Mouse (Mus musculus): ENCODE measurements around the gene Sparc. TPM values are rescaled to one million over a fixed set of nuclear protein-coding genes. Genes with fewer than 3 reads are reported as not detected.

Gene Sparc
- polyA plus RNA-seq, 1 experiment from 2014 or later, result 272 TPM

DNA sequence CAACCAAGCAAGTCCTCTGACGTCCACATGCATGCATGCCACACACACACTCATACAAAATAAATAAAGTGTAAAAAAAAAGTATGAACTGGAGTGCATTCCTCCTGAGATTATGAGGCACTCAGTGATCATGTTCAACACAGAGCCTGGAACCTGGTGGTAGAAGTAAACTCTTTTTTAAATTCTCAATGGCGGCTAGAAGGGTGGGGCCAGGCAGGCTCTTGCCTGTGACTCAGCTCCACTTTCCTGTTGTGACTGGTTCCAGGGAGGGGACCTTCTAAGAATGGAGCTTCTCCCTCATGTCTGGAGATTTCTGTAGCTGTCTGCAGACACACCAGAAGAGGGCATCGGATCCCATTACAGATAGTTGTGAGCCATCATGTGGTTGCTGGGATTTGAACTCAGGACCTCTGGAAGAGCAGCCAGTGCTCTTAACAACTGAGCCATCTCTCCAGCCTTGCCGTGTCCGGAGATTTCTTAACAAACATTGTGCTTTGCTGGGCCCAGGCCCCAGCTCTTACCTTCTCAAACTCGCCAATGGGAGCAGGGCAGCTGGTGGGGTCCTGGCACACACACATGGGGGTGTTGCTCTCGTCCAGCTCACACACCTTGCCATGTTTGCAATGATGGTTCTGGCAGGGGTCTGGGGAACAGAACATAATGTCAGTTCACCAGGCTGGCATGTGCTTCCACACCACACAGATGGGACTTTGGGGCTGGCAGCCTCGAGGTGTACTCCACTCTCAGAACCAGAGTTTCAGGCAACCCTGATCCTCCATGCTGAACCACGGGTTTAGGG lies 18.1 kb downstream of the Sparc start:
- WGBS (ENCODE audit: insufficient replicate concordance), result 65% methylated on average over 9 of the region's 9 CpGs
- peak overlapping the region; percentile 12; the same call in 1 of the 2 replicates for H3K27ac ChIP-seq (ENCODE audit: low read depth)
- H3K9me3 ChIP-seq (ENCODE audit: low read length), result no peaks in the 10 kb centered on the region
- H3K27me3 ChIP-seq (ENCODE audit: insufficient read depth, low read length), result no peaks in the 10 kb centered on the region
- no peaks in the 10 kb centered on the region for H3K4me1 ChIP-seq (ENCODE audit: insufficient read depth)
- H3K4me2 ChIP-seq (ENCODE audit: low read depth, low read length), result no peak overlapping the region
- no peak overlapping the region for H3K9ac ChIP-seq (replicated peaks)
- TF ChIP-seq EP300 (IDR thresholded peaks at IDR 0.05; ENCODE audit: low read depth) (no peak), CTCF (IDR thresholded peaks at IDR 0.05; ENCODE audit: low read depth) (no peak)
- ATAC-seq (no peak), DNase-seq (no peak)
- H3K4me3 ChIP-seq (ENCODE audit: low read depth, low read length), result no peak overlapping the region
- H3K36me3 ChIP-seq (replicated peaks; ENCODE audit: insufficient read depth, low read length), result no peaks in the 10 kb centered on the region

DNA sequence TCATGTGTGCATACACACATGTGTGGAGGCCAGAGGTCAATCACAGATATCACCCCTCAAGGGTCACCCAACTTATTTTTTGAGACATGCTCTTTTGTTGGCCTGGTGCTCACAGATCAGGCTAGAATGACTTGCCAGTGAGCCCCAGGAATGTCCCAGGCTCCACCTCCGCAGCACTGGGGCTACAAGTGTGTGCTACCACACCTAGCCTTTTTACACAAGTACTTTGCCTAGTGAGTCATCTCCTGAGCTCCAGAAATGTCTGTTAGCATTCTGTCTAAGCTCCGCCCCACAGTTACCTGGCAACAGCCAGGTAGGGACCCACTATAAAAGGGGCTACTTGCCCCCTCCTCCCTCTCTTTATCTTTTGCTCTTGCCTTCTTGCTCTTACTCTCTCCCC lies 22.1 kb downstream of the Sparc start:
- TF ChIP-seq EP300 (IDR thresholded peaks at IDR 0.05; ENCODE audit: low read depth) (no peak), CTCF (IDR thresholded peaks at IDR 0.05; ENCODE audit: low read depth) (no peak)
- Histone ChIP-seq H3K36me3 (replicated peaks; ENCODE audit: insufficient read depth, low read length) (no peaks in the 10 kb centered on the region), H3K27ac (ENCODE audit: low read depth) (no peak overlapping the region), H3K4me2 (ENCODE audit: low read depth, low read length) (no peak overlapping the region), H3K9me3 (ENCODE audit: low read length) (no peaks in the 10 kb centered on the region), H3K4me3 (ENCODE audit: low read depth, low read length) (no peak overlapping the region), H3K27me3 (ENCODE audit: insufficient read depth, low read length) (no peaks in the 10 kb centered on the region), H3K4me1 (ENCODE audit: insufficient read depth) (no peaks in the 10 kb centered on the region), H3K9ac (replicated peaks) (no peak overlapping the region)
- no peak for DNase-seq
- 94% methylated on average over 2 of the region's 2 CpGs for WGBS (ENCODE audit: insufficient replicate concordance)
- ATAC-seq, result no peak

DNA sequence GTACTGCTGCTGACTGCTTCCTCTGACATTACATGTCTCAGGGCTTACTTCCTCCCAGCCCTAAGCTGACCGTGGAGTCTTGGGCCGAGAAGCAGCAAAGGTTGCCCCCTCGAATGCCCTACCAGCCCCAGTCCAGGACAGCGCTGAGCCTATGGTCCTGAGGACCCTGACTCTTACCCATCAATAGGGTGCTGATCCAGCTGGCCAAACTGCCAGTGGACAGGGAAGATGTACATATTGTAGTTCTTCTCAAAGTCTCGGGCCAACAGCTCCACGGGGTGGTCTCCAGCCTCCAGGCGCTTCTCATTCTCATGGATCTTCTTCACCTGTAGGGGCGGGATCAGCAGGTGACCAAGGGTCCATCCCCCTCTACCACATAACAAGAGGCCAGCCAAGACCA lies 24.6 kb downstream of the Sparc start:
- Histone ChIP-seq H3K9ac (replicated peaks) (no peak overlapping the region), H3K4me1 (ENCODE audit: insufficient read depth) (no peaks in the 10 kb centered on the region), H3K4me2 (ENCODE audit: low read depth, low read length) (no peak overlapping the region), H3K4me3 (ENCODE audit: low read depth, low read length) (no peak overlapping the region), H3K27ac (ENCODE audit: low read depth) (no peak overlapping the region), H3K36me3 (replicated peaks; ENCODE audit: insufficient read depth, low read length) (no peaks in the 10 kb centered on the region), H3K9me3 (ENCODE audit: low read length) (no peaks in the 10 kb centered on the region), H3K27me3 (ENCODE audit: insufficient read depth, low read length) (no peaks in the 10 kb centered on the region)
- TF ChIP-seq CTCF (IDR thresholded peaks at IDR 0.05; ENCODE audit: low read depth) (no peak), EP300 (IDR thresholded peaks at IDR 0.05; ENCODE audit: low read depth) (no peak)
- WGBS (ENCODE audit: insufficient replicate concordance), result 71% methylated on average over 8 of the region's 8 CpGs
- no peak for ATAC-seq
- no peak for DNase-seq

DNA sequence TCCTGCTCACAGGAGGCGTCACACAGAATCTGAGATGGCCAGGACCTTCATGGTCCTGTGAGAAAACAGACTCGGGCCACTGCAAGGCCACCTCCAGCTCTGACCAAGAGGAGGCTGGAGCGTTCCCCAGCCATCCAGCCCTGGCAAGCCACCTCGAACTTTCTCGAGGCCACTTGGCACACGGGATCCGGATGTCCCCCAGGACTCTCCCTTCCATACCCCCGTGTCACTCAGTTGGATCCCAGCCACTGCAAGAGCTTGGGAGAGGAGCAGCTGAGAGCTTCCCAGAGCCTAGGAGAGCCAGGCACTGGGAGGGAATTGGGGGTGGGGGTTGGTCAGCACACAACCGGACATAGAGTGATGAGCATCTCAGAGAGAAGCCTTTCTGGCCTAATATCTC lies 25.5 kb downstream of the Sparc start:
- 74% methylated on average over 9 of the region's 9 CpGs for WGBS (ENCODE audit: insufficient replicate concordance)
- Histone ChIP-seq H3K27me3 (ENCODE audit: insufficient read depth, low read length) (no peaks in the 10 kb centered on the region), H3K36me3 (replicated peaks; ENCODE audit: insufficient read depth, low read length) (no peaks in the 10 kb centered on the region), H3K4me2 (ENCODE audit: low read depth, low read length) (no peak overlapping the region), H3K4me1 (ENCODE audit: insufficient read depth) (no peaks in the 10 kb centered on the region), H3K4me3 (ENCODE audit: low read depth, low read length) (no peak overlapping the region), H3K27ac (ENCODE audit: low read depth) (no peak overlapping the region), H3K9me3 (ENCODE audit: low read length) (no peaks in the 10 kb centered on the region), H3K9ac (replicated peaks) (no peak overlapping the region)
- TF ChIP-seq CTCF (IDR thresholded peaks at IDR 0.05; ENCODE audit: low read depth) (no peak), EP300 (IDR thresholded peaks at IDR 0.05; ENCODE audit: low read depth) (no peak)
- no peak for ATAC-seq
- DNase-seq, result no peak

DNA sequence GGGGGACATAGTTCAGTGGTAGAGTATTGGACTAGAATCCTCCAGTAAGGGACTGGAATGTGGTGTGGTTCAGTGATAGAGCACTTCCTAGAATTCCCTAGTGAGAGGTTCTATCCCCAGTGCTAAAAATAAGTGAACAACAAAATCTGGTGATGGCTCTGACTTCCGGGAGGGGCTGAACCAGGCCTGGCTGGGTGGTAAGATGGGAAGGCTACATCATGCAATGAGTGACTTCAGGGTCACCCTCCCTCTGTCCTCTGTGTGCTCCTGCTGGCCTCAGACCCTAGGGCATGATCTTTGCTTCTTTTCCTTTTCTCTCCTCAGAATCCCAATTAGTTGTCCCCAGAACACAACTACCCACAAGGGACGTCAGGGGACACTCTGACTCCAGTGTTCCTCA lies 25.9 kb downstream of the Sparc start:
- WGBS (ENCODE audit: insufficient replicate concordance), result 57% methylated on average over 2 of the region's 2 CpGs
- no peaks in the 10 kb centered on the region for H3K9me3 ChIP-seq (ENCODE audit: low read length)
- H3K4me2 ChIP-seq (ENCODE audit: low read depth, low read length), result no peak overlapping the region
- no peak overlapping the region for H3K9ac ChIP-seq (replicated peaks)
- no peaks in the 10 kb centered on the region for H3K4me1 ChIP-seq (ENCODE audit: insufficient read depth)
- no peaks in the 10 kb centered on the region for H3K36me3 ChIP-seq (replicated peaks; ENCODE audit: insufficient read depth, low read length)
- H3K27me3 ChIP-seq (ENCODE audit: insufficient read depth, low read length), result no peaks in the 10 kb centered on the region
- DNase-seq (no peak), ATAC-seq (no peak)
- H3K27ac ChIP-seq (ENCODE audit: low read depth), result no peak overlapping the region
- no peak overlapping the region for H3K4me3 ChIP-seq (ENCODE audit: low read depth, low read length)
- TF ChIP-seq CTCF (IDR thresholded peaks at IDR 0.05; ENCODE audit: low read depth) (no peak), EP300 (IDR thresholded peaks at IDR 0.05; ENCODE audit: low read depth) (no peak)

DNA sequence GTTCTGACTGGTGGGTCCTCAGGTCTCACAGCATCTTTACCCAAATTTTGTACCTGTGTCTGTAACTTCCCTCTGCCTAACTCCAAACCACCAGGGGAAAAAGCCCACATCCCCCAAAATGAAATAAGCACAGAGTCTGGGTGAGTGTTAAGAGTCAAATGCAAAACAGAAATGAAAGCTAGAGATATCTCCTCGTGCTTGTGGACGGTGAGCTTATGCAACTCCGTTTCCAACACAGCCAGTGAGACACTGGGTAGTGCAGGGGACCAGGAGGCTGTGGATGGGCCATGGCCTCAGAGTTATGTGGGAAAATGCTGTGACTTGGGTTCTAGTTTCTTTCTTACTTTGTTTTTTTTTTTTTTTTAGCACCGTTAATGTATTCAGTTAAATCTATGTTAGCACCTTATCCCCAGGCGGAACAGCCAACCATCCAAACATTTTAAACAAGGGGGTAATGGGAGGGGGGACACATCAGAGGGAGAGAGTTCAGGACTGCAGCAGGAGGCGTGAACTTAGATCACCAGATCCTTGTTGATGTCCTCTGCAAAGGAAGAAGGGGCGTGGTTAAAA lies 27.8 kb downstream of the Sparc start:
- H3K9ac ChIP-seq (replicated peaks), result no peak overlapping the region

More for the DNA sequence above, 27.8 kb downstream of the Sparc start:
- TF ChIP-seq CTCF (IDR thresholded peaks at IDR 0.05; ENCODE audit: low read depth) (no peak), EP300 (IDR thresholded peaks at IDR 0.05; ENCODE audit: low read depth) (no peak)
- Histone ChIP-seq H3K9me3 (ENCODE audit: low read length) (no peaks in the 10 kb centered on the region), H3K4me2 (ENCODE audit: low read depth, low read length) (no peak overlapping the region), H3K36me3 (replicated peaks; ENCODE audit: insufficient read depth, low read length) (no peaks in the 10 kb centered on the region), H3K4me1 (ENCODE audit: insufficient read depth) (no peaks in the 10 kb centered on the region), H3K4me3 (ENCODE audit: low read depth, low read length) (no peak overlapping the region), H3K27me3 (ENCODE audit: insufficient read depth, low read length) (no peaks in the 10 kb centered on the region), H3K27ac (ENCODE audit: low read depth) (no peak overlapping the region)
- no peak for DNase-seq
- WGBS (ENCODE audit: insufficient replicate concordance), result 61% methylated on average over 7 of the region's 7 CpGs
- ATAC-seq, result no peak

Data from liver, postnatal 0 days (tissue).